Mouse (Mus musculus): ENCODE results near the gene Calr. TPM values are rescaled to one million over a fixed set of nuclear protein-coding genes. Genes with fewer than 3 reads are reported as not detected.

Calr gene
- polyA plus RNA-seq, 1 experiment from 2014 or later, result 944 TPM

GRCm38 (mm10) chr8:84798446-84799135, 48.1 kb downstream of the Calr start:
- H3K27ac ChIP-seq (ENCODE audit: low read depth, low read length), result no peak overlapping the region
- H3K9ac ChIP-seq (ENCODE audit: low read depth, low read length), result peak overlapping the region; percentile 86; the same call in 1 of the 2 replicates
- peak overlapping the region; percentile 53 for H3K4me3 ChIP-seq (ENCODE audit: low read length)
- no peak for ATAC-seq (ENCODE audit: low FRiP score, low TSS enrichment)
- H3K4me2 ChIP-seq (replicated peaks; ENCODE audit: low read depth, low read length), result peak overlapping the region; percentile 98
- H3K36me3 ChIP-seq (ENCODE audit: control insufficient read depth, insufficient read depth, low read length), result no peaks in the 10 kb centered on the region
- WGBS, result 39% methylated on average over 10 of the region's 10 CpGs
- 0 out of 2 replicates have a peak, but pooled peaks cover 7% of the 10 kb centered on the region for H3K4me1 ChIP-seq (ENCODE audit: control insufficient read depth, insufficient read depth, low read length)
- peaks cover 93% of the 10 kb centered on the region for H3K27me3 ChIP-seq (ENCODE audit: control insufficient read depth, insufficient read depth, low read length)
- H3K9me3 ChIP-seq (ENCODE audit: control insufficient read depth, low read length), result no peaks in the 10 kb centered on the region

- peaks cover 93% of the 10 kb centered on the region for H3K27me3 ChIP-seq (ENCODE audit: control insufficient read depth, insufficient read depth, low read length)
- H3K27ac ChIP-seq (ENCODE audit: low read depth, low read length), result no peak overlapping the region
- H3K4me3 ChIP-seq (ENCODE audit: low read length), result no peak overlapping the region
- H3K4me2 ChIP-seq (replicated peaks; ENCODE audit: low read depth, low read length), result no peak overlapping the region; the same call in 1 of the 2 replicates
- H3K36me3 ChIP-seq (ENCODE audit: control insufficient read depth, insufficient read depth, low read length), result no peaks in the 10 kb centered on the region
- H3K9ac ChIP-seq (ENCODE audit: low read depth, low read length), result no peak overlapping the region
- WGBS, result 80% methylated on average over 6 of the region's 6 CpGs
- 0 out of 2 replicates have a peak, but pooled peaks cover 7% of the 10 kb centered on the region for H3K4me1 ChIP-seq (ENCODE audit: control insufficient read depth, insufficient read depth, low read length)
- no peaks in the 10 kb centered on the region for H3K9me3 ChIP-seq (ENCODE audit: control insufficient read depth, low read length)
- no peak for ATAC-seq (ENCODE audit: low FRiP score, low TSS enrichment)
These were observed 48.8 kb downstream of the Calr start for GRCm38 (mm10) chr8:84797971-84798370.

- no peak overlapping the region for H3K4me2 ChIP-seq (replicated peaks; ENCODE audit: low read depth, low read length)
- WGBS, result 73% methylated on average over 15 of the region's 15 CpGs
- H3K4me1 ChIP-seq (ENCODE audit: control insufficient read depth, insufficient read depth, low read length), result 0 out of 2 replicates have a peak, but pooled peaks cover 7% of the 10 kb centered on the region
- H3K27me3 ChIP-seq (ENCODE audit: control insufficient read depth, insufficient read depth, low read length), result peaks cover 92% of the 10 kb centered on the region
- no peak overlapping the region for H3K9ac ChIP-seq (ENCODE audit: low read depth, low read length)
- no peak for ATAC-seq (ENCODE audit: low FRiP score, low TSS enrichment)
- H3K36me3 ChIP-seq (ENCODE audit: control insufficient read depth, insufficient read depth, low read length), result no peaks in the 10 kb centered on the region
- no peak overlapping the region for H3K27ac ChIP-seq (ENCODE audit: low read depth, low read length)
- H3K9me3 ChIP-seq (ENCODE audit: control insufficient read depth, low read length), result no peaks in the 10 kb centered on the region
- H3K4me3 ChIP-seq (ENCODE audit: low read length), result no peak overlapping the region
These were observed 49.4 kb downstream of the Calr start for GRCm38 (mm10) chr8:84797256-84797797.

- 60% methylated on average over 7 of the region's 7 CpGs for WGBS
- H3K4me2 ChIP-seq (replicated peaks; ENCODE audit: low read depth, low read length), result no peak overlapping the region
- 0 out of 2 replicates have a peak, but pooled peaks cover 3% of the 10 kb centered on the region for H3K4me1 ChIP-seq (ENCODE audit: control insufficient read depth, insufficient read depth, low read length)
- H3K27ac ChIP-seq (ENCODE audit: low read depth, low read length), result peak overlapping the region; percentile 24; the same call in 1 of the 2 replicates
- no peaks in the 10 kb centered on the region for H3K36me3 ChIP-seq (ENCODE audit: control insufficient read depth, insufficient read depth, low read length)
- H3K27me3 ChIP-seq (ENCODE audit: control insufficient read depth, insufficient read depth, low read length), result peaks cover 91% of the 10 kb centered on the region
- H3K4me3 ChIP-seq (ENCODE audit: low read length), result no peak overlapping the region
- no peaks in the 10 kb centered on the region for H3K9me3 ChIP-seq (ENCODE audit: control insufficient read depth, low read length)
- ATAC-seq (ENCODE audit: low FRiP score, low TSS enrichment), result no peak
- H3K9ac ChIP-seq (ENCODE audit: low read depth, low read length), result no peak overlapping the region
These were observed 52.2 kb downstream of the Calr start for GRCm38 (mm10) chr8:84794486-84794885.

GRCm38 (mm10) chr8:84793791-84794485, 52.8 kb downstream of the Calr start:
- Histone ChIP-seq H3K4me3 (ENCODE audit: low read length) (no peak overlapping the region), H3K9ac (ENCODE audit: low read depth, low read length) (no peak overlapping the region), H3K9me3 (ENCODE audit: control insufficient read depth, low read length) (no peaks in the 10 kb centered on the region), H3K27ac (ENCODE audit: low read depth, low read length) (no peak overlapping the region), H3K4me1 (ENCODE audit: control insufficient read depth, insufficient read depth, low read length) (0 out of 2 replicates have a peak, but pooled peaks cover 3% of the 10 kb centered on the region), H3K4me2 (replicated peaks; ENCODE audit: low read depth, low read length) (no peak overlapping the region), H3K27me3 (ENCODE audit: control insufficient read depth, insufficient read depth, low read length) (peaks cover 90% of the 10 kb centered on the region), H3K36me3 (ENCODE audit: control insufficient read depth, insufficient read depth, low read length) (no peaks in the 10 kb centered on the region)
- 61% methylated on average over 13 of the region's 13 CpGs for WGBS
- peak; percentile 43; the same call in 1 of the 2 replicates for ATAC-seq (ENCODE audit: low FRiP score, low TSS enrichment)

- H3K4me2 ChIP-seq (replicated peaks; ENCODE audit: low read depth, low read length), result no peak overlapping the region
These were observed 53.6 kb downstream of the Calr start for GRCm38 (mm10) chr8:84793134-84793533.

GRCm38 (mm10) chr8:84792429-84792947, 54.2 kb downstream of the Calr start:
- WGBS, result 80% methylated on average over 12 of the region's 12 CpGs
- Histone ChIP-seq H3K4me1 (ENCODE audit: control insufficient read depth, insufficient read depth, low read length) (0 out of 2 replicates have a peak, but pooled peaks cover 3% of the 10 kb centered on the region), H3K27me3 (ENCODE audit: control insufficient read depth, insufficient read depth, low read length) (peaks cover 90% of the 10 kb centered on the region), H3K27ac (ENCODE audit: low read depth, low read length) (no peak overlapping the region), H3K9me3 (ENCODE audit: control insufficient read depth, low read length) (no peaks in the 10 kb centered on the region), H3K4me3 (ENCODE audit: low read length) (no peak overlapping the region), H3K36me3 (ENCODE audit: control insufficient read depth, insufficient read depth, low read length) (no peaks in the 10 kb centered on the region), H3K9ac (ENCODE audit: low read depth, low read length) (no peak overlapping the region), H3K4me2 (replicated peaks; ENCODE audit: low read depth, low read length) (no peak overlapping the region)
- ATAC-seq (ENCODE audit: low FRiP score, low TSS enrichment), result no peak

More at GRCm38 (mm10) chr8:84793134-84793533, 53.6 kb downstream of the Calr start:
- Histone ChIP-seq H3K36me3 (ENCODE audit: control insufficient read depth, insufficient read depth, low read length) (no peaks in the 10 kb centered on the region), H3K9ac (ENCODE audit: low read depth, low read length) (no peak overlapping the region), H3K27me3 (ENCODE audit: control insufficient read depth, insufficient read depth, low read length) (peaks cover 90% of the 10 kb centered on the region), H3K4me1 (ENCODE audit: control insufficient read depth, insufficient read depth, low read length) (0 out of 2 replicates have a peak, but pooled peaks cover 3% of the 10 kb centered on the region), H3K9me3 (ENCODE audit: control insufficient read depth, low read length) (no peaks in the 10 kb centered on the region), H3K27ac (ENCODE audit: low read depth, low read length) (no peak overlapping the region), H3K4me3 (ENCODE audit: low read length) (no peak overlapping the region)
- WGBS, result 82% methylated on average over 9 of the region's 9 CpGs
- no peak for ATAC-seq (ENCODE audit: low FRiP score, low TSS enrichment)
